ENCODE assay signal across 8 mouse cellular contexts in the genomic region with DNA sequence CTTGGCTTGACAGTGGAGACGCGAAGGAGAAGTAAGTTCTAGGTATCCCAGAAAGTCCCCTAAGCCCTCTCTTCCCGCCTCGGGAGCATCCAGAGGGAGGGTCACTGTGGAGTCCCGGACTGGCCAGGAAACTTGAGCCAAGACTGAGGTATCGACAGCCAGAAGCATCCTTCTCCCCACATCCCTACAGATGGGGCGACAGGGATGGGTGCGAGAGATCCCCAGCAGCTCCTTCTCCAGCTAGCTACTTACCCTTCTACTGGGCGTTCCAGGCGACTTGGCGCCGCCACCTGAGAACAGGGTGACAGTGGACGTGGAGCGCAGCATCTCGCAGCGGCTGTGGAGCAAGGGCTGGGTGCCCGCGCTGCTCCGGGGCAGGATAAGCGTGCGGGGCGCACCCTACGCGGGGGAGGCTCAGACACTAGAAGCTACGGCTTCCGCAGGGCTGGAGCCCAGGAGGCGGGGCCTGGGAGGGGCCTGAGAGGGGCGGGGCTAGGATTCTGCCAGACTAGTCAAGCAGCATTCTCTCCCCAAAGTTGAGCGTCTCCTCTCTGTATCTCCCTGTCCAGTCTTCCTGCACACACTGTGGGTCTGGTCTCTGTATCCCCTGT. TPM values are rescaled to one million over a fixed set of nuclear protein-coding genes. Genes with fewer than 3 reads are reported as not detected.
DNase-seq lines count a peak whose midpoint lies in the region; ATAC-seq and TF ChIP-seq lines count a peak whose summit lies in the region.

A gene (minus strand): TSS at position 423 of the 611 bp plus-strand sequence.

- peak within 1 kb of the TSS; percentile 91 for H3K4me2 ChIP-seq in hindbrain, embryonic 13.5 days

- H3K27ac ChIP-seq in hindbrain, embryonic 13.5 days: no peak within 1 kb of the TSS

- DNase-seq in Patski (ENCODE audit: low read depth, low spot score): no peak
- peak; percentile 58 to 76 for DNase-seq in cerebellum, postnatal 25 days
- peak; percentile 17 to 30 for DNase-seq in frontal cortex, postnatal 25 days (ENCODE audit: low spot score in 2 of 2)
- peak; percentile 30 for DNase-seq in left cerebral cortex, adult 11 months (ENCODE audit: low spot score)
- DNase-seq in right cerebral cortex, adult 2 months (ENCODE audit: low spot score in 2 of 2): peak; percentile 51 to 59
- DNase-seq in urinary bladder, postnatal 10 days (ENCODE audit: low spot score): peak; percentile 69

- H3K4me3 ChIP-seq in hindbrain, embryonic 13.5 days: peak within 1 kb of the TSS; percentile 59

- no peaks in the 10 kb centered on the region for H3K36me3 ChIP-seq in hindbrain, embryonic 13.5 days

- H3K9me3 ChIP-seq in hindbrain, embryonic 13.5 days: no peaks in the 10 kb centered on the region

- WGBS in hindbrain, embryonic 13.5 days: 2% methylated on average over 29 of the region's 29 CpGs

- ATAC-seq in Patski: peak; percentile 57
- peak; percentile 91 for ATAC-seq in hindbrain, embryonic 13.5 days (ENCODE audit: low FRiP score)
- peak; percentile 92 for ATAC-seq in megakaryocyte, adult 5-6 weeks (ENCODE audit: poor library complexity, severe bottlenecking)

- peak within 1 kb of the TSS; percentile 78 for H3K9ac ChIP-seq in hindbrain, embryonic 13.5 days

- H3K4me1 ChIP-seq in hindbrain, embryonic 13.5 days (replicated peaks): peaks cover 11% of the 10 kb centered on the region

- no peaks in the 10 kb centered on the region for H3K27me3 ChIP-seq in Patski
- peaks cover 16% of the 10 kb centered on the region; the same call in 1 of the 2 replicates for H3K27me3 ChIP-seq in hindbrain, embryonic 13.5 days

- CTCF ChIA-PET in Patski (lab: Charles Lee): interaction anchor here (0.7 kb wide), 1 partner anchor 24 kb away, joined by 3 read pairs; no protein-coding TSS in a partner anchor

- POLR2A ChIA-PET in Patski (lab: Charles Lee): interaction anchor here (0.6 kb wide), 1 partner anchor 1107 kb away, joined by 5 read pairs; no protein-coding TSS in a partner anchor

- in situ Hi-C loops in Patski (cut with MboI; ENCODE audit: low pct_unique_long_range_greater_than_20kb): no loop called here

- no peak for TF ChIP-seq CTCF in Patski (IDR thresholded peaks at IDR 0.05)

RNA-seq across cellular contexts. Expression of the gene that starts here (rescaled TPM):
- 0.71 TPM for polyA plus RNA-seq in Patski (2021)
- 3.2 and 3.7 TPM in 2 replicates for polyA plus RNA-seq in hindbrain, embryonic 13.5 days (2015; fragmentation: Nextera tagmentation; extraction: Ambion mirVana)
- total RNA-seq in megakaryocyte, adult 5-6 weeks (2015): 0.27 TPM in 1 of 2 replicates, not detected in the other
- total RNA-seq in megakaryocyte, adult 5-6 weeks (2017): 0.51 TPM in 1 of 2 replicates, not detected in the other

Comparison
In these comparisons a context has a peak if more than half of its experiments do, and no peak if none do; other contexts are left out.
1. Peak in ATAC-seq in Patski; RNA of the gene not detected or under 1 TPM.
2. Peak in ATAC-seq in megakaryocyte, adult 5-6 weeks; RNA of the gene not detected or under 1 TPM.